Mouse (Mus musculus) bone marrow macrophage, adult 2 months (primary cell): ENCODE measurements around the gene Higd1b.

Experiments used
- CTCF ChIP-seq: IDR thresholded peaks from 2 replicates; pipeline ENCODE4 v1.5.1; 2012; ENCODE audit warnings: low read depth, mild to moderate bottlenecking, low read length, moderate library complexity
- POLR2A ChIP-seq: IDR thresholded peaks from 2 replicates; pipeline ENCODE4 v1.6.1; 2012; ENCODE audit warnings: mild to moderate bottlenecking, low read depth, low read length, borderline replicate concordance

DNA sequence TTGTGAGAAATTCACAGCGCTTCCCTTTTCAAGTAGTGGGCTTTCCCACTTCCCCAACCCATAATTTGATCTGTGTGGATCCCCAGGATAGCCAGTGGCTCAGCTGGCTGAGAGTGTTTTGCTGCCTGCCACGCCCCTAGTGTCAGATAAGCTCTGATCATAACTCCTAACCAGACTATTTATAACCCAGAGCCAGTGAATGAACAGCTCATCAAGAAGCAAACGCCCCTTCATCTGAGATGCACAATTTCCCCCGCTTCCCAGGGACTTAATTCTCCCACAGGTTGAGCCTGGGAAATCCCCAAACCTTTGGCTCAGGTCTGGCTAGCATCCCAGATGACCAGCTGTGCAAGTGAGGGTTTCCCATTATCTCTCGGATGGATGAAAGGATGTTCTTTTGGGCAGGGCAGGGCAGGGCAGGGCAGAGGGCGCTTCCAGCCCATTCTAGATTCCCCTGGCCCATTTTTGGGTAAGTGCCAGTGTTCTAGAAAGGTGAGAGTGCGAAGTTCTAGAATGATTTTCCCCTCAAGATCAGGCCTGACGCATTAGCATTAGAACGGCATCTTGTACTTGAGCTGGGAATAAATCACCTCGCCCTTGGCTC, 49.1 kb downstream of the Higd1b start, which contains the start of gene Fam187a:
- TF ChIP-seq CTCF (no peak), POLR2A (no peak)
